Mouse (Mus musculus) spleen, adult 12 weeks (tissue): ENCODE measurements around the gene Ptgir.

Experiments
- DNase-seq: peaks from one replicate; pipeline ENCODE4 v3.0.0; 2022; ENCODE audit warnings: low spot score

Ptgir gene

GRCm38 (mm10) chr7:16916342-16917265 lies 10.3 kb downstream of the Ptgir start:
- DNase-seq = no peak

GRCm38 (mm10) chr7:16917447-16917846 lies 11.2 kb downstream of the Ptgir start:
- no peak for DNase-seq

- DNase-seq = no peak
These were observed 11.7 kb downstream of the Ptgir start for GRCm38 (mm10) chr7:16918014-16918413.

- DNase-seq = no peak
These were observed 12.4 kb downstream of the Ptgir start for GRCm38 (mm10) chr7:16918670-16919069.

GRCm38 (mm10) chr7:16919395-16920149 lies 13.3 kb downstream of the Ptgir start:
- DNase-seq = no peak

- no peak for DNase-seq
These were observed 13.9 kb downstream of the Ptgir start for GRCm38 (mm10) chr7:16920150-16920579.

- no peak for DNase-seq
These were observed 14.8 kb downstream of the Ptgir start for GRCm38 (mm10) chr7:16920818-16921791.

- no peak for DNase-seq
These were observed 15.6 kb downstream of the Ptgir start for GRCm38 (mm10) chr7:16921881-16922335.

- DNase-seq = peak; percentile 37
These were observed 16.2 kb downstream of the Ptgir start for GRCm38 (mm10) chr7:16922360-16922973.

GRCm38 (mm10) chr7:16923283-16924036 lies 17.2 kb downstream of the Ptgir start:
- DNase-seq = no peak

- DNase-seq = peak; percentile 99
These were observed 17.9 kb downstream of the Ptgir start, which contains the start of gene Calm3 for GRCm38 (mm10) chr7:16924037-16924834. Calm3 (minus strand) TSS chr7:16924114.

GRCm38 (mm10) chr7:16928341-16928740 lies 22.1 kb downstream of the Ptgir start:
- DNase-seq = no peak

GRCm38 (mm10) chr7:16930850-16931249 lies 24.6 kb downstream of the Ptgir start:
- DNase-seq = no peak

- peak; percentile 57 for DNase-seq
These were observed 25.8 kb downstream of the Ptgir start for GRCm38 (mm10) chr7:16931968-16932627.

- no peak for DNase-seq
These were observed 26.7 kb downstream of the Ptgir start for GRCm38 (mm10) chr7:16932704-16933577.

GRCm38 (mm10) chr7:16937312-16937711 lies 31.0 kb downstream of the Ptgir start:
- DNase-seq = no peak

- no peak for DNase-seq
These were observed 32.0 kb downstream of the Ptgir start for GRCm38 (mm10) chr7:16938117-16938791.
